Mouse (Mus musculus) ovary, postnatal 10 days (tissue): ENCODE data around the gene Olfr498.

Experiments used
- DNase-seq: peaks from one replicate; pipeline ENCODE4 v3.0.0; 2022; ENCODE audit warnings: low spot score

The Olfr498 gene

DNA sequence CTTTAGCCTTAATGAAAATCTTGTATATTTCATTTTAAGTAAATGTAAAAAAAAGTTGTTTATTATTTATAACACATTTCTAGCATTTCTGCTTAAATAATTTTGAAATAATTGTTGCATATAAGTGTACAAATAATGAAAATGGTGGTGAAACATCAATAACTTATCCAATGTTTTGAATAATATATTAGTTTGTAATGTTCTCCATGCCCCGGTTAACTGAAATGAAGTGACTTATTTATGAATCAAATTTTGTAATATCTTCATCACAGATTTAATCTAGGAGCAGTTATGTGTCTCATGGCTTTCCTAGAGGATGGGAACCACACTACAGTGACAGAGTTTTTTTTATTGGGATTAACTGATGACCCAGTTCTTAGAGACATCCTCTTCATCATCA, at the start of gene Olfr498:
Olfr498 (plus strand) TSS at position 301 of the 400 bp plus-strand sequence.
- no peak for DNase-seq

GRCm38 (mm10) chr7:108420121-108420520, 45.0 kb upstream of the Olfr498 start, which contains the start of gene Olfr497:
Gene Olfr497 (plus strand): TSS chr7:108420421.
- DNase-seq, result no peak
